Mouse (Mus musculus): ENCODE data around the gene Mbd6.

- TF ChIP-seq CTCF (IDR thresholded peaks at IDR 0.05; ENCODE audit: low read depth, low read length) (no peak), POLR2A (IDR thresholded peaks at IDR 0.05; ENCODE audit: extremely low read depth, insufficient read depth, low read length) (no peak)
Measured at GRCm38 (mm10) chr10:127291881-127292638, 3.2 kb upstream of the Mbd6 start.

Data from liver, adult 2 months (tissue).